Mouse (Mus musculus) hindbrain, embryonic 14.5 days (tissue): ENCODE results near the gene Fut2. TPM values are rescaled to one million over a fixed set of nuclear protein-coding genes. Genes with fewer than 3 reads are reported as not detected.

Experiments
- ATAC-seq: fragments of 200-750 bp; cut with Nextera tagmentation; 2 replicates; pipeline ENCODE4 v1.8.0; 2017; ENCODE audit warnings: moderate number of reproducible peaks, mild to moderate bottlenecking, moderate TSS enrichment, moderate library complexity; ENCODE audit not compliant: low FRiP score
- DNase-seq: peaks from one replicate; pipeline ENCODE4 v3.0.0-alpha.2; 2015; ENCODE audit warnings: low spot score
- H3K27ac ChIP-seq: fragments of 300-500 bp; sonication (generic); 2 replicates; pipeline ENCODE4 v1.5.1; 2014; ENCODE audit warnings: mild to moderate bottlenecking, moderate library complexity
- H3K27me3 ChIP-seq: fragments of 300-500 bp; sonication (generic); 2 replicates; pipeline ENCODE4 v1.6.1; 2014; ENCODE audit warnings: mild to moderate bottlenecking, low read length, mixed read lengths; ENCODE audit not compliant: control insufficient read depth, insufficient read depth
- H3K36me3 ChIP-seq: fragments of 300-500 bp; sonication (generic); replicated peaks from 2 replicates; pipeline ENCODE4 v1.6.1; 2014; ENCODE audit not compliant: control insufficient read depth, insufficient read depth
- H3K4me1 ChIP-seq: fragments of 300-500 bp; sonication (generic); replicated peaks from 2 replicates; pipeline ENCODE4 v1.6.1; 2014; ENCODE audit warnings: antibody characterized with exemption, low read length, mixed read lengths; ENCODE audit not compliant: control insufficient read depth, insufficient read depth
- H3K4me2 ChIP-seq: fragments of 300-500 bp; sonication (generic); replicated peaks from 2 replicates; pipeline ENCODE4 v1.6.1; 2014; ENCODE audit warnings: mild to moderate bottlenecking, moderate library complexity
- H3K4me3 ChIP-seq: fragments of 300-500 bp; sonication (generic); replicated peaks from 2 replicates; pipeline ENCODE4 v1.5.1; 2014; ENCODE audit warnings: mild to moderate bottlenecking, low read length
- H3K9ac ChIP-seq: fragments of 300-500 bp; sonication (generic); 2 replicates; pipeline ENCODE4 v1.6.1; 2014
- H3K9me3 ChIP-seq: fragments of 300-500 bp; sonication (generic); 2 replicates; pipeline ENCODE4 v1.6.1; 2016; ENCODE audit warnings: low read length; ENCODE audit not compliant: control insufficient read depth
- WGBS: fragments of 180-500 bp; shearing (Covaris S2); extraction: QIAGEN DNeasy Blood & Tissue Kit; methylation state at CpG from one replicate; pipeline ENCODE4 v1.1.7; 2014; 5-methylcytosine and 5-hydroxymethylcytosine counted together
- polyA plus RNA-seq: library from polyadenylated mRNA; unstranded; fragments of >200 nt; fragmentation: Nextera tagmentation; extraction: Ambion mirVana; gene quantifications from 2 replicates; pipeline ENCODE4 v1.2.1, GENCODE M21; 2014

Gene Fut2
- polyA plus RNA-seq, 1 experiment from 2014 or later, result 0.11 TPM

DNA sequence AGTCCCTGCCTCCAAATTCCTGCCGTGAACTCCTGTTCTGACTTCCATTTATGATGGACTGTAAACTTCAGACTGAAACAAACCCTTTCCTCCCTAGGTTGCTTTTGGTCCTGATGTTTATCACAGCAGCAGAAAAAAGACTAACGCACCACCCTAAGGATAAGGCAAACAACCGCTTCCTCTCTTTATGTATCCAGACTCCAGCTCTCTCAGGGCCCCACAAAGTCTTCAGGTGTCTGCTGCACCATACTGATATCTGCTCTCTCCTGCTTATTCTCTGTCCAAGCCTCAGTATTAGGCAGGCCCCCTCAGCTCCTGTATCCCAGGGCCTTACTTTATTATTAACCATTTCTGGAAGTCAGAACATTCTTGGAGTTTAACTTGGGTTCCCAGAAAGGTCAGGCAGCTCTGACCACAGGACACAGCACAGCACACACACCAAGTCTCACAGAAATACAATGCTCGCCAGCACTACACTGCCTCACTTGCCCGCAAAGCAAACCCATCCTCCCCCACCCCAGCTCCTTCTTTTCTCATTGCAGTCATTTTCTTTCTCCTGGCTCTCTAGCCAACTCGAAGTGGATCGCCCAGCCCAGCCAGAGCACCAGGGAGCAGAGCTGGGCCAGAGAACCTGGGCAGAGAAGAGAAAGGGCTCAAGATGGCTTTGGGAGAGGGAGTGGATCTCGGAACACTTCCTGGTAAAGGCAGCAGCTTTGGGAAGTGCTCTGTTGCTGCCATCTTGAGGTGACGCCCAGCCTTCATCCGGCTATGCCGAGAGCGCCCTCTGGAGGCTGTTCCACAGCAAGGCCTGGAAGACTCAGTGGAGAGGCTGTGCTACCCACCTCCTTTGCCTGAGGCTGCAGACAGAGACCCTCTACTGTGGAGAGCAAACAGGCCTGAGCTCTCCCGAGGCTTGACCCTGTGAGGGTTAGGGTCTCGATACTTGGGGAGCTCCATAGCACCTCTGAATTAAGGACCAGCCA lies 16.2 kb upstream of the Fut2 start:
- H3K36me3 ChIP-seq, result no peaks in the 10 kb centered on the region
- H3K4me2 ChIP-seq, result peak overlapping the region; percentile 41
- DNase-seq, result peak; percentile 87
- no peaks in the 10 kb centered on the region for H3K27me3 ChIP-seq
- no peak overlapping the region for H3K4me3 ChIP-seq
- peak overlapping the region; percentile 48; the same call in 1 of the 2 replicates for H3K9ac ChIP-seq
- H3K4me1 ChIP-seq, result no peaks in the 10 kb centered on the region
- H3K27ac ChIP-seq, result peak overlapping the region; percentile 60; the same call in 1 of the 2 replicates
- H3K9me3 ChIP-seq, result no peaks in the 10 kb centered on the region
- peak; percentile 63 for ATAC-seq
- 31% methylated on average over 14 of the region's 14 CpGs for WGBS

- no peaks in the 10 kb centered on the region for H3K9me3 ChIP-seq
- 83% methylated on average over 8 of the region's 8 CpGs for WGBS
- H3K4me1 ChIP-seq, result no peaks in the 10 kb centered on the region
- ATAC-seq (no peak), DNase-seq (no peak)
- no peaks in the 10 kb centered on the region for H3K27me3 ChIP-seq
- no peak overlapping the region for H3K27ac ChIP-seq
- no peak overlapping the region for H3K9ac ChIP-seq
- no peak overlapping the region for H3K4me2 ChIP-seq
- no peak overlapping the region for H3K4me3 ChIP-seq
- H3K36me3 ChIP-seq, result no peaks in the 10 kb centered on the region
These were observed 15.0 kb upstream of the Fut2 start for GRCm38 (mm10) chr7:45681046-45681736.

DNA sequence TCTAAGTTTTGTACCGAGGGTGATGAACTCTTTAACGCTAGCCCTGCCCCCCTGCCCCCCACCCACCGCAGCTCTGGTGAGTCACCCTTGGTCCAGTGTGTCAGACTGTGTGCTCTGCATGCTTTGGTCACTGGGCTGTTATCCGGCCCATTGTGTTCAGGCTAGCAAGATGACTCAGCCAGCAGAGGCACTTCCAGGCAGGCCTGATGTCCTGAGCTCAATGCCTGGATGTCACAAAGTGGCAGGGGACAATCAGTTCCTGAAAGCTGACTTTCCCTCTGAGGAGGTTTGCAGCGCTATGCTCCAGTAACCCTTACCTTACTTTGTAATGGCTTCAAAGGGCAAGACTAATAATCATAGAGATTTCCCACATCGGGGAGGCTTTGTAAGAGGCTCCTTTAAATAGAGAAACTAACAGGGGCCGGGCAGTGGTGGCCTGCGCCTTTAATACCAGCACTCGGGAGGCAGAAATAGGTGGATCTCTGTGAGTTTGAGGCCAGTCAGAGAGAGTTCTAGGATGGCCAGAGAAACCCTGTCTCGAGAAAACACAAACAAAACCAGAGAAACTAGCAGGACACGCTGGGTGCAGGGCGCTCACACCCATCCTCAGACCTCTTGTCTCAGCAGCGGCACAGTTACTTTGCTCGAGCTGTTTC lies 13.9 kb upstream of the Fut2 start:
- Histone ChIP-seq H3K9ac (no peak overlapping the region), H3K4me3 (no peak overlapping the region), H3K9me3 (no peaks in the 10 kb centered on the region), H3K4me1 (no peaks in the 10 kb centered on the region), H3K27me3 (no peaks in the 10 kb centered on the region), H3K4me2 (no peak overlapping the region), H3K36me3 (no peaks in the 10 kb centered on the region), H3K27ac (no peak overlapping the region)
- WGBS, result 60% methylated on average over 14 of the region's 14 CpGs
- ATAC-seq, result no peak
- DNase-seq, result no peak

GRCm38 (mm10) chr7:45678513-45678912 lies 12.3 kb upstream of the Fut2 start:
- Histone ChIP-seq H3K9me3 (no peaks in the 10 kb centered on the region), H3K36me3 (no peaks in the 10 kb centered on the region), H3K4me2 (no peak overlapping the region), H3K27ac (no peak overlapping the region), H3K4me3 (no peak overlapping the region), H3K9ac (no peak overlapping the region), H3K27me3 (no peaks in the 10 kb centered on the region), H3K4me1 (no peaks in the 10 kb centered on the region)
- ATAC-seq (no peak), DNase-seq (no peak)
- 93% methylated on average over 14 of the region's 14 CpGs for WGBS

DNA sequence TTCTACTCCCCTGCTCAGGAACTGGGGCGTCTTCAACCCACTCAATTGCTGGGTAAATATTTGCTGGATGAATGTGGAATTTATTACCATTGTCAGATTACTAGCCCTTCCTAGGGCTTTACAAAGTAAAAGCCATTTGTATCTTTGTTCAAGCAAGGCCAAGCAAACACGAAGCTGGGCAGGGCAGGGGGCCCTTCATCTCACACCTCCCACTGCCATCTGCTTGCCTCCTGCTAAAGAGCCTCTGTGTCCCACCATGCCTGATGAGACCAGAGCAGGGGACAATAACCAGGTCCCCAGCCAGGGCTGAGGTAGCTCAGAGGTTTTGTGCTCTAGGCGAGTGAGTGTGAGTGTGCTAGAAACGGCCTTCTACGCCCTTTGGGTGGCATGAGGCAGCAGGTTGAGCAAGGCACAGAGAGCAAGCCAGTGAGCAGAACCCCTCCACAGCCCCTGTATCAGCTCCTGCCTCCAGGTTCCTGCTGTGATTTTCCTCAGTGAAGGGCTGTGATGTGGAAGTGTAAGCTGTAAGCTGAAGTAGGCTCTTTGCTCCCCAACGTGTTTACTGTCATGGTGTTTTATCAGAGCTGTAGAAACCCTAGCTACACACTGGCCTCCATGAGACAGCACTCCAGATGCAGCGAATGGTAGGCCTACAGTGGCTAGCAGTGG lies 11.6 kb upstream of the Fut2 start:
- Histone ChIP-seq H3K9me3 (no peaks in the 10 kb centered on the region), H3K4me2 (no peak overlapping the region), H3K9ac (no peak overlapping the region), H3K36me3 (no peaks in the 10 kb centered on the region), H3K4me3 (no peak overlapping the region), H3K27ac (no peak overlapping the region), H3K27me3 (no peaks in the 10 kb centered on the region), H3K4me1 (no peaks in the 10 kb centered on the region)
- WGBS, result 78% methylated on average over 7 of the region's 7 CpGs
- ATAC-seq (no peak), DNase-seq (no peak)

DNA sequence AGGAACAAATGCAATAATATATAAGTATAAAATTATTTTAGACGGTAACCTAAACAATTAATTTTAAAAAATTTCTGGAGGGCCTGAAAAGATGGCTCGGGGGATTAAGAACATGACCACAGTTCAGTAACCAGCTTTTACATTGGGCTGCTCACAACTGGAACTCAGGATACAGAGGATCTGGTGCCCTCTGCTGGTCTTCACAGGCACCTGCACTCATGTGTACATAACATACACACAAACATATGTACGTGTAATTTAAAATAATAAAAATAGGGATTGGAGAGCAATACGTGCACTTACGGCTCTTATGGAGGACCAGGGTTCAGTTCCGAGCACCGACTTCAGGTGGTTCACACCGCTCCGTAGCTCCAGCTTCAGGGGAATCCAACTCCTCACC lies 2.7 kb upstream of the Fut2 start:
- 94% methylated on average over 9 of the region's 9 CpGs for WGBS
- ATAC-seq, result no peak

DNA sequence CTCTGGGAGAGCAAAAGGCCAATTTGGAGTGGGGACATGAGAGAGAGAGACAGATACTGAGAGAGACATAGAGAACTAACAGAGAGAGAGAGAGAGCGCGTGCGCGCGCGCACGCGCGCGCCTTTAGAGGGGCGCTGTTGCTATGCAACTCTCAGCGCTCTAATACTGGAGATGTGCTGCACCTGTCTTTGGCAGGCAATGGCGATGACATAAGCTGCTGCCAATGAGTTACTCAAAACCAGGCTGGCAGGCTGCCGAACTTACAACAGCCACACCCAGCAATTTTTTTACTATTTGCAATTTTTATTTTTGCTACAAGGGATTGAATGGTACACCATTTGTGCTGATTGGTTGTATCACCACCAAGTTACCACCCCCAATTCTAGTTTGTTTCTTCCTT lies 1.6 kb upstream of the Fut2 start:
- H3K27ac ChIP-seq, result no peak overlapping the region
- no peaks in the 10 kb centered on the region for H3K4me1 ChIP-seq
- H3K36me3 ChIP-seq, result no peaks in the 10 kb centered on the region
- DNase-seq, result no peak
- no peak for ATAC-seq
- H3K4me2 ChIP-seq, result no peak overlapping the region
- 78% methylated on average over 14 of the region's 14 CpGs for WGBS
- no peaks in the 10 kb centered on the region for H3K27me3 ChIP-seq
- H3K9ac ChIP-seq, result no peak overlapping the region
- no peaks in the 10 kb centered on the region for H3K9me3 ChIP-seq
- no peak overlapping the region for H3K4me3 ChIP-seq

More for the DNA sequence above, 2.7 kb upstream of the Fut2 start:
- no peak overlapping the region for H3K27ac ChIP-seq
- no peaks in the 10 kb centered on the region for H3K36me3 ChIP-seq
- no peak overlapping the region for H3K4me2 ChIP-seq
- no peaks in the 10 kb centered on the region for H3K27me3 ChIP-seq
- no peak overlapping the region for H3K4me3 ChIP-seq
- H3K9ac ChIP-seq, result no peak overlapping the region
- no peaks in the 10 kb centered on the region for H3K9me3 ChIP-seq
- DNase-seq, result no peak
- H3K4me1 ChIP-seq, result no peaks in the 10 kb centered on the region

DNA sequence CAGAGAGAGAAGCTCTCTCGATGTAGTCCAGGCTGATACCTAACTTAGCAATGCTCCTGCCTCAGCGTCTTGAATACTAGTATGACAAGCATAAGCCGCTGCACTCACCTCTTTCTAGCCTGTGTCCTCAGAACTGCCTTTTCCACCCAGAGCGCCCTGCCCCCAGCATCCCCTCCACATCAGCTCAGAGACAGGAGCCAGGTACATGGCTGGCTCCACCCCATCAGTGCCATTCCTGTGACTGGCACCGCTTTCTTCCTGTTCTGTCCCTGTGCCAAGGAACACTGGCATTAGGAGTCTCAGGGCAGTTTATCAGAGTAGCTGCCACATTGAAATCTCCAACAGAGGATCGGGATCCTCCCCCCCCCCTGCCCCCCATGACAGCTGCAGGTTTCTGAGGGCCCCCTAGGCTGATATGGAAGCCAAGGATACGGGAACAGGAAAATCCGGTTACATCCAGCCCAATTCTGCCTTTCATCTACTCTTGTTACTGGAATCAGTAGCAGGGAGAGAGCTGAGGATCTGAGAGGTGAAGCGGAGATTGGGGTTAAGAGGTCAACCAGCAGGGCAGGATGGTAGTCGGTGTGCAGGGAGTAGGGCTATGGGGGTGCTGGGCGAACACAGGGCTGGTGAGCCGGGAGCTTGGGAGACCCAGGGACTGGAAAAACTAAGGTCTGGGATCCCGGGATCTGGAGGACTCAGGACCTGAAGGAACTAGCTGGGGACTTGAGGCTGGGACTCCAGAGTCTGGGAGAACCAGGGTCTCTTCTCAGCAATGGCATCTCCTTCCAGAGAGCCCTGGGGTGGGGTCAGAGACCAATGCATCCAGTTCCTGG lies 673 bp downstream of the Fut2 start:
- Histone ChIP-seq H3K4me2 (no peak overlapping the region), H3K9me3 (no peaks in the 10 kb centered on the region), H3K27ac (no peak overlapping the region), H3K4me3 (no peak overlapping the region), H3K4me1 (no peaks in the 10 kb centered on the region), H3K9ac (no peak overlapping the region), H3K27me3 (no peaks in the 10 kb centered on the region), H3K36me3 (no peaks in the 10 kb centered on the region)
- 69% methylated on average over 13 of the region's 13 CpGs for WGBS
- ATAC-seq (no peak), DNase-seq (no peak)
